Mouse (Mus musculus): ENCODE data around the gene Mxd4. TPM values are rescaled to one million over a fixed set of nuclear protein-coding genes. Genes with fewer than 3 reads are reported as not detected.
A peak's percentile ranks its signal among the peaks of the same experiment; 100 is the strongest.

Mxd4 gene
- 60.1 TPM for polyA plus RNA-seq (2021)

DNA sequence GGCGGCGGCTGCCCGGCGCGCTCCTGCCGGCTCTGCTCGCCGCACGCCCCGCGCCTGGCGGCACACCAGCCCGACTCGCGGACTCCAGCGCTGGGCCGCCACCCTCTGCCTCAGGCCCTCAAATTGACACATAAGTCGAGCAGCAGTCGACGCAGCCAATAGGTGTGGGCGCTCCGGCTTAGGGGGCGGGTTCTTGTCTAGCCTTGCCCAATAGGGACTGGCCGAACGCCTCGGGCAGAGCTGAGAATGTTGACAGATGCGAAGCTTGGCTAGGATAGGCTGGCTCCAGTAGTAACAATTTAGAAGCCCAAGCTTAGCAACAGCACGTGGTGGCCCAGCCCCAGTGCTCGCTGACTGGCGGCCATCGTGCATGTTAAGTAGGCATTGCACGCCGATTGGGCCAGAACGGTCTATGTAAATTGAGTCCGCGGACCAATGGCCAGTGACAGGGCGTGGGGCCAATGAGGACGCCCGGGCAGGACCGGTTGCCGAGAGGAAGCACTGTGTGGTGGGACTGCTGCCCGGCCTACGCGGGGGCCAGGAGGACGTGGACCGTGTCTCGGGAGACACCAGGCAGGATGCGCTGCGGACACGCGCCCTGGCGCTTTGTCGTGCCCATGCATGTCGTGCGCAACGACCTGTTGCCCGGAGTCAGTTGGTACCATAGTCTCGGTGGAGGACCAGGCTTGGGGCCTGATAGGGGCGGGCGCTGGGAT lies at the start of gene Mxd4:
Mxd4 (minus strand) TSS at position 120 of the 716 bp plus-strand sequence.
- no peaks in the 10 kb centered on the region for H3K27me3 ChIP-seq
- in situ Hi-C loops (cut with MboI; ENCODE audit: low pct_unique_long_range_greater_than_20kb), result no loop called here
- TF ChIP-seq CTCF (IDR thresholded peaks at IDR 0.05), result no peak
- POLR2A ChIA-PET, result interaction anchor here (1.1 to 1.3 kb wide), 4 partner anchors 12 to 91 kb away, joined by 3 to 4 read pairs (median 3); no protein-coding TSS in a partner anchor
- DNase-seq (ENCODE audit: low read depth, low spot score) (peak; percentile 100), ATAC-seq (peak; percentile 95)
- CTCF ChIA-PET, result interaction anchor here (1.1 to 1.5 kb wide), 3 partner anchors 12 to 22 kb away, joined by 3 to 4 read pairs (median 3); no protein-coding TSS in a partner anchor

DNA sequence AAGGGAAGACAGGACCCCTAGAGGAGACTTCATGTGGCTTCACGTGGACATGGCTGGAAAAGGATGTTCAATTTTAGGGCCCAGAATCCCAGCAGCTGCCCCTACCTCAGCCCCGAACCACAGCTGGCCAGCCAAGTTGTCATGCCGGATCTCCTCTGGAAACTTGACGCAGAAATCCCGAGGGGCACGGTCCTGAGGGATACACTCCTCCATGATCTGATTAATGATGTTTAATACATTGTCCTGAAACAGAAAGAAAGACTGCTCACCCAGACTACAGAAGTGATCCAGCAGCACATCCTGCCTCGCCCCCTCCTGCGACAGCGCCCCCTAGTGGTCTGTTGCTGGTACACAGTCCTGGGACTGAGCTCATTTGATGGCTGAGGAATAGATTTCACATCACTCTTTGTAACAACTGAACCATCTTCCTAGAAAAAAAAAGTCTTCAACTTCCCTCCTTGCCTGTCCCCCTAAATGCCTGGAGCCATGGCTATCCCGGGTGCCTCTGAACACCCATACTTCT lies 48.4 kb upstream of the Mxd4 start:
- CTCF ChIA-PET, result interaction anchor here (0.6 to 3.0 kb wide), 17 partner anchors 10 to 544 kb away, joined by 3 to 10 read pairs (median 4); no protein-coding TSS in a partner anchor
- H3K27me3 ChIP-seq, result no peaks in the 10 kb centered on the region
- ATAC-seq (no peak), DNase-seq (ENCODE audit: low read depth, low spot score) (no peak)
- in situ Hi-C loops (cut with MboI; ENCODE audit: low pct_unique_long_range_greater_than_20kb), result no loop called here
- POLR2A ChIA-PET, result interaction anchor here (0.6 kb wide), 1 partner anchor 299 kb away, joined by 7 read pairs; no protein-coding TSS in a partner anchor
- peak; percentile 90 for TF ChIP-seq CTCF (IDR thresholded peaks at IDR 0.05)

DNA sequence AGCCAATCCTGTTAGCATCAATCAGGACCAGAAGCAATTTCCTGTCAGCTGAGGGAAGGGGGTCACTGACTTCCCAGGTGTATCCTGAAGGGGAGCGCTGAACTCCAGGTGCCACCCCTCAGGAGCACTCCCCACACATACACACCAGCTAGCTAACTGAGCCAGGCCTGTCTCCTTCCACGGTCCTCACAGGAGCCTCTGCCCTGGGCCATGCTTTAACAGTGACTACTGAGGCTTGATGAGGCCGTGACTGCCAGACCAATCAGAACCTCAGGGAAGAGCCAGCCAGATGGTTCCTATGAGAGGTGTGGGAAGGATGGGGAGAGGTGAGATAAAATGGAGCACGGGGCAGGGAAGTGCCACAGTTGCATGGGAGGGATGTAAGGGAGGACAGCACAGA lies 47.5 kb upstream of the Mxd4 start:
- in situ Hi-C loops (cut with MboI; ENCODE audit: low pct_unique_long_range_greater_than_20kb), result no loop called here
- CTCF ChIA-PET, result no interaction called here
- no peaks in the 10 kb centered on the region for H3K27me3 ChIP-seq
- TF ChIP-seq CTCF (IDR thresholded peaks at IDR 0.05), result no peak
- DNase-seq (ENCODE audit: low read depth, low spot score) (no peak), ATAC-seq (no peak)
- POLR2A ChIA-PET, result no interaction called here

DNA sequence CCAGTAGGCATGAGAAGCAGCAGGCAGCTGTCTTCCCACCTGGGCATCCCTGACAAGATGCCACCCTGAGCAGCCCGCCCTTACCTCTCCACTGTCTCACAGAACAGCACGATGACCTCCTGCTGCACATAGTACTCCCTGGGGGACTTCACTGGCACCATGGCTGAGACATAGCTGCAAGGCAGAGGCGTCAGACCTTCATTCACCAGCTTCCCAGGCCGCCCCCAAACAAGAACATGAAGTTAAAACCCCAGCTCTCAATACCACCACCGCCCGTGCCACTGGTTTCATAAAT lies 45.6 kb upstream of the Mxd4 start:
- in situ Hi-C loops (cut with MboI; ENCODE audit: low pct_unique_long_range_greater_than_20kb), result no loop called here
- ATAC-seq, result no peak
- CTCF ChIA-PET, result interaction anchor here (1.6 kb wide), 1 partner anchor 22 kb away, joined by 3 read pairs; no protein-coding TSS in a partner anchor
- POLR2A ChIA-PET, result no interaction called here
- DNase-seq (ENCODE audit: low read depth, low spot score), result no peak
- TF ChIP-seq CTCF (IDR thresholded peaks at IDR 0.05), result no peak
- H3K27me3 ChIP-seq, result no peaks in the 10 kb centered on the region

DNA sequence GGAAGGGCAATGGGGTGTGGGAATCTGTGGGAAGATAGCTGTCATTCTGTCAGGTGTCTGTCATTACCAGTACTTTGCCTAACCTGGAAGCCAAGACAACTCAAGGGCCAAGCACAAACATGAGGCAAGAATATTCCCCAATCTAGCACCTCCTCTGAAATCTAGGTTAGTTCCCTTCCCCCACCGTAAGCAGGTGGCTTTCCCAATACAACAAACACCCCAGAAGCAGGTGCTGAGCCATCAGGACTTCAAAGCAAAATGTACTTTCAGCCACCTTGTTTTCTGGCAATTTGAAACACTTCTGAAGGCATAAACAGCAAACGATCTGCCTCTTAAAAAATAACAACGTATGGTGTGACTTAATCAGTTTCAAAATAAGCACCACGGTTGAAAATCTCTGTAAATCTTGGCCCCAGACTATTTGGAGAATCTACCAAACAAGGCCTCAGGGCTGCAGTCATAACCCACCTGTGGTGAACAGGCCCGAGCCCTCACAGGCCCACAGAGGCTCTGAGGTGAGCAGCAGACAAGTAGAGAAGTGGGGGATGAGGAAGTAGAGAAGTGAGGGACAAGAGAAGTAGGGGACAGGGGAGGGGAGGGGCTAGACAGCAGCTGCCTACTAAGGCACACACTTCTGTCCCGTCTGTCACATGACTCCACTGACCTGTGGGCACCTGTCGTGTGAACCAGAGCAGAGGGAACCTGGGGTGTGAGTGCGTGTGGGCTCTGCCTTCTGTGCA lies 45.1 kb upstream of the Mxd4 start:
- no peak for DNase-seq (ENCODE audit: low read depth, low spot score)
- ChIA-PET POLR2A (interaction anchor here (0.8 kb wide), 1 partner anchor 9 kb away, joined by 3 read pairs; no protein-coding TSS in a partner anchor), CTCF (interaction anchor here (1.6 kb wide), 1 partner anchor 22 kb away, joined by 3 read pairs; no protein-coding TSS in a partner anchor)
- no peak for TF ChIP-seq CTCF (IDR thresholded peaks at IDR 0.05)
- ATAC-seq, result no peak
- in situ Hi-C loops (cut with MboI; ENCODE audit: low pct_unique_long_range_greater_than_20kb), result no loop called here
- H3K27me3 ChIP-seq, result no peaks in the 10 kb centered on the region

DNA sequence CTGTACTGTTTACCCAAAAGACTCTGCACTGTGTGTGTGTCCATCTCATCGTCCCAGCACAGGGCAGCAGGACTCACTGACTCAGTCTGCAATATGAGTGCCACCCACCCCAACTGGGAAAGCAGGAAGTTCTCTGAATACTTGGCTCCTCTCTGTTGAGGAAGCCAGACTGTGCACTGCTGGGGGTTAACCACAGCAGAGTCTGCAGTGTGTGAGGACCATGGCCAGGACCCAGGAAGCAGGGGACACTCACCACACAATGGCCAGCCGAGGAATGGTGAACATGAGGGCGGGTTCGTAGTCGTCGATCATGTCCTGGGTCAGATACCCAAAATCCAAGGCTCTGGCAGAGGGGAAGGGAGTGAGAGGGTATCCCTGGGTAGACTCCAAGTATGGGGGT lies 44.4 kb upstream of the Mxd4 start:
- ATAC-seq (no peak), DNase-seq (ENCODE audit: low read depth, low spot score) (no peak)
- ChIA-PET CTCF (interaction anchor here (1.6 kb wide), 1 partner anchor 9 kb away, joined by 7 read pairs; no protein-coding TSS in a partner anchor), POLR2A (interaction anchor here (0.8 kb wide), 1 partner anchor 10 kb away, joined by 3 read pairs; no protein-coding TSS in a partner anchor)
- no peak for TF ChIP-seq CTCF (IDR thresholded peaks at IDR 0.05)
- in situ Hi-C loops (cut with MboI; ENCODE audit: low pct_unique_long_range_greater_than_20kb), result no loop called here
- no peaks in the 10 kb centered on the region for H3K27me3 ChIP-seq

DNA sequence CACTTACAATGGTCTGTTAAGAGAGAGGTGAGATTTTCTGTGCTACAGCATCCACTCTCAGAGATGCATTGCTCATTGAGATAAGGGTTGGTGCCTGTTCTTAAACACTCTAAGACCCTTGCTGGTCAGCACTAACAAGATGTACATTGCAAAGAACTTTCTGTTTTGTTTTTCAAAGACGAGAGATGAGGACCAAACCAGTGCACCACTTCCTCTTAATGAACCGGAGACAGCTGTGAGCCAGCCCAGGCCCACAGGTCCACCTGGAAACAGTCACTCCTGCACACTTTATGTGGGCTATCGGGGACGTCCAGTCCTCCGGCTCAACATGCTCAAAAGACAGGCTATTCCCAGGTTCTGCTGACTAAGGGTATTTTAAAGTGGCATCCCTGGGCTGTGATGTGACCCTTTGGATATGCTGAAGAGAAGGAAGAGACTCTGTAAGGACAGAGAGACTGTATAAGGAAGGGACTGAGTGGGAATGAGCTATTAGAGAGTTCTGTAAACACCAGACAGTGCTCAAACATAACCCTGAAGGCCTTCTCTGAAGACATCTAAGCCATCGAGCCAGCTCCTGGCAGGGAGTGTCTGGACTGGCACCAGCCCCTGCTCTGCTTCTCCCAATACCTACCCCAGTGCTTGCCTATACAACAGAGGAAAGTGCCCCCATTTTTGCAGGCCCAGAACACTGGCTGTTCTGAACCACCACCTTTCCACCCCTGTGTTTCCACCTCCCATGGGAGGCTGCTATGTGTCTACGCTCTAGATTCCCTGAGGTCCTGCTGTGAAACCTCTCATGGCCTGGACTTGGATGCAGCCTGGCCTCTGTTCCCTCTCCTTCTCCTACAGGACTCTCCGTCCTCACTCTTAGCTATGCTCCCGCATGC lies 43.3 kb upstream of the Mxd4 start:
- ChIA-PET CTCF (interaction anchor here (0.7 to 1.8 kb wide), 3 partner anchors 8 to 21 kb away, joined by 3 to 7 read pairs (median 5); no protein-coding TSS in a partner anchor), POLR2A (interaction anchor here (0.5 kb wide), 1 partner anchor 21 kb away, joined by 3 read pairs; no protein-coding TSS in a partner anchor)
- ATAC-seq (no peak), DNase-seq (ENCODE audit: low read depth, low spot score) (no peak)
- TF ChIP-seq CTCF (IDR thresholded peaks at IDR 0.05), result no peak
- H3K27me3 ChIP-seq, result no peaks in the 10 kb centered on the region
- in situ Hi-C loops (cut with MboI; ENCODE audit: low pct_unique_long_range_greater_than_20kb), result no loop called here

DNA sequence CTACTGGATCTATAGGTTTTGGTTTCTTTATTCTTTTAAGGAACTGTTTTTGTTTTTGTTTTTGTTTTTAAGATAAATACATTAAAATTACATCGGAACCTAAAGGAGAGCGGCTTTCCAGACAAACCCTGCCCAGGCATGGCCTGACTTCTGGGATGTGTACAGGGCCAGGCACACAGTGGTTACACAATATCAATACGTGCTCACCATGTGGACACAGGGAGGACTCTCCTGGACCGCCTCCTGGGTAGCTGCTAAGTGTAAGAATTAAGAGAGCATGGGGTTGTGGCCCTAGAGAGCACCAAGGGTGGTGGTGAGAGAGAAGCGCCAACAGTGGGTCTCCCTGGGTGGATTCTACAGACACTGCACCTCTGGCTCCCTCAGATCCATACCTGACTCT lies 42.0 kb upstream of the Mxd4 start:
- POLR2A ChIA-PET, result no interaction called here
- in situ Hi-C loops (cut with MboI; ENCODE audit: low pct_unique_long_range_greater_than_20kb), result no loop called here
- DNase-seq (ENCODE audit: low read depth, low spot score), result no peak
- no peak for ATAC-seq
- no peak for TF ChIP-seq CTCF (IDR thresholded peaks at IDR 0.05)
- CTCF ChIA-PET, result interaction anchor here (1.8 kb wide), 1 partner anchor 19 kb away, joined by 5 read pairs; no protein-coding TSS in a partner anchor
- H3K27me3 ChIP-seq, result no peaks in the 10 kb centered on the region

DNA sequence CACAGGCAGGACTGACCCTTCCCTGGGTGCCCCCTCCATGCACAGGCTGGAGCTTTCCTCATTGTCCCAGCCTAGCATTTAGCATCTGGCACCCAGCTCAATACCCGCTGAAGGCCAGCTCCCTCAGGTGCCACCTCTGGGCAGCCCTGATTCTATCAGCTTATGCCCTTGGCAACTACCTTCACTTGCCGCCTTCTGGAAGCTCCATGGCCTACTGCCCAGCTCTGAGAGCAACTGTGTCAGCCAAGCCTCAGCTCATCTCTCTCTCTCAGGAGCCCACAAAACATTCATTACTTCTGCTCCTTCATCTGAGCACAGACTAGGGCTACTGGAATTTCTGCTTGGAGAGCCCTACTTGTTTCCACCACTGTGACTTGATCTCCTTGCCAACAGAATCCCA lies 38.0 kb upstream of the Mxd4 start:
- DNase-seq (ENCODE audit: low read depth, low spot score) (no peak), ATAC-seq (no peak)
- ChIA-PET POLR2A (interaction anchor here (1.4 kb wide), 1 partner anchor 16 kb away, joined by 3 read pairs; no protein-coding TSS in a partner anchor), CTCF (interaction anchor here (0.9 to 1.4 kb wide), 2 partner anchors 12 to 15 kb away, joined by 3 read pairs; no protein-coding TSS in a partner anchor)
- H3K27me3 ChIP-seq, result no peaks in the 10 kb centered on the region
- in situ Hi-C loops (cut with MboI; ENCODE audit: low pct_unique_long_range_greater_than_20kb), result no loop called here
- TF ChIP-seq CTCF (IDR thresholded peaks at IDR 0.05), result no peak
